Mouse (Mus musculus) mesoderm, embryonic 11.5 days (tissue): ENCODE results near the gene Ttc41.

Experiments
- DNase-seq: peaks from one replicate; pipeline ENCODE4 v3.0.0-alpha.2; 2012; ENCODE audit warnings: low read depth, low spot score

Gene Ttc41

GRCm38 (mm10) chr10:86755816-86756502 is 50.3 kb downstream of the Ttc41 start:
- no peak for DNase-seq

GRCm38 (mm10) chr10:86757724-86758123 is 52.1 kb downstream of the Ttc41 start:
- DNase-seq = no peak

GRCm38 (mm10) chr10:86758211-86758610 is 52.6 kb downstream of the Ttc41 start:
- no peak for DNase-seq

GRCm38 (mm10) chr10:86761236-86761635 is 55.6 kb downstream of the Ttc41 start:
- no peak for DNase-seq

- DNase-seq = no peak
Measured at GRCm38 (mm10) chr10:86761722-86762383, 56.2 kb downstream of the Ttc41 start.

GRCm38 (mm10) chr10:86762384-86762730 is 56.7 kb downstream of the Ttc41 start:
- no peak for DNase-seq

- DNase-seq = no peak
Measured at GRCm38 (mm10) chr10:86763672-86764071, 58.1 kb downstream of the Ttc41 start, which contains the start of gene Gm49358. Gene Gm49358, plus strand, starts transcription at chr10:86763972.

- no peak for DNase-seq
Measured at GRCm38 (mm10) chr10:86765344-86765966, 59.8 kb downstream of the Ttc41 start.

- no peak for DNase-seq
Measured at GRCm38 (mm10) chr10:86769216-86769615, 63.6 kb downstream of the Ttc41 start.

GRCm38 (mm10) chr10:86769797-86770196 is 64.2 kb downstream of the Ttc41 start:
- no peak for DNase-seq

- no peak for DNase-seq
Measured at GRCm38 (mm10) chr10:86771701-86772100, 66.1 kb downstream of the Ttc41 start.

GRCm38 (mm10) chr10:86772231-86772631 is 66.6 kb downstream of the Ttc41 start:
- DNase-seq = no peak

- DNase-seq = no peak
Measured at GRCm38 (mm10) chr10:86773360-86773759, 67.7 kb downstream of the Ttc41 start.

GRCm38 (mm10) chr10:86776281-86776680 is 70.7 kb downstream of the Ttc41 start:
- peak; percentile 11 for DNase-seq

- peak; percentile 9 for DNase-seq
Measured at GRCm38 (mm10) chr10:86777614-86778319, 72.2 kb downstream of the Ttc41 start.

GRCm38 (mm10) chr10:86778398-86779116 is 72.9 kb downstream of the Ttc41 start, which contains the start of gene Nt5dc3:
Gene Nt5dc3, plus strand, starts transcription at chr10:86779005.
- peak; percentile 97 for DNase-seq

- DNase-seq = peak; percentile 30
Measured at GRCm38 (mm10) chr10:86779117-86779755, 73.6 kb downstream of the Ttc41 start.

- no peak for DNase-seq
Measured at GRCm38 (mm10) chr10:86779816-86780500, 74.3 kb downstream of the Ttc41 start.

- DNase-seq = no peak
Measured at GRCm38 (mm10) chr10:86781641-86782040, 76.0 kb downstream of the Ttc41 start.

- DNase-seq = no peak
Measured at GRCm38 (mm10) chr10:86782656-86783055, 77.0 kb downstream of the Ttc41 start.
